Mouse (Mus musculus) thymus, postnatal 4 days (tissue): Measurements from ENCODE around the gene Fbxl13.

ENCODE experiments used
- DNase-seq: peaks from one replicate; pipeline ENCODE4 v3.0.0; 2021

Fbxl13 gene

DNA sequence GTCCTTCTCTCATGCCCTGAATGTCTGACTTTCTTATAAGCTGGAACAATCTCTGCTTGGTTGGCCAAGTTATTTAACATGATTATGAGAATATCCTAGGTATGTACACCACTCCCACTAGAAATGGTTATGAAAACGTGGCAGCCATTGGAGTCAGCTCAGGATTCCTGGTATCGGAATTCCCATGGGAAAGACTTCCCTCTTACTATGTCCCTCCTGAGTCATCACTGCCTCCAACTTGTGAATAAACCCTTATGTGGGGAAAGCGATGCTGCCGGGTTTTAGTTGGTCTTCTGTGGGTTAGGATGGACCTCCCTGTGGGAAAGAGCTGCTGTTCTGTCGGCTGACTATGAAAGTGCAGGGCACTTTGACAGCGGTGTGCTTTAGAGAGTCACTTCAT lies 163.9 kb downstream of the Fbxl13 start:
- no peak for DNase-seq

- DNase-seq: no peak
Observed at GRCm38 (mm10) chr5:21479746-21480145, 165.7 kb downstream of the Fbxl13 start.

GRCm38 (mm10) chr5:21478428-21478827 lies 167.0 kb downstream of the Fbxl13 start:
- no peak for DNase-seq

- DNase-seq: no peak
Observed at GRCm38 (mm10) chr5:21468100-21468499, 177.3 kb downstream of the Fbxl13 start.

- DNase-seq: no peak
Observed at GRCm38 (mm10) chr5:21467387-21467786, 178.0 kb downstream of the Fbxl13 start.

GRCm38 (mm10) chr5:21440833-21441530 lies 204.5 kb downstream of the Fbxl13 start:
- no peak for DNase-seq

DNA sequence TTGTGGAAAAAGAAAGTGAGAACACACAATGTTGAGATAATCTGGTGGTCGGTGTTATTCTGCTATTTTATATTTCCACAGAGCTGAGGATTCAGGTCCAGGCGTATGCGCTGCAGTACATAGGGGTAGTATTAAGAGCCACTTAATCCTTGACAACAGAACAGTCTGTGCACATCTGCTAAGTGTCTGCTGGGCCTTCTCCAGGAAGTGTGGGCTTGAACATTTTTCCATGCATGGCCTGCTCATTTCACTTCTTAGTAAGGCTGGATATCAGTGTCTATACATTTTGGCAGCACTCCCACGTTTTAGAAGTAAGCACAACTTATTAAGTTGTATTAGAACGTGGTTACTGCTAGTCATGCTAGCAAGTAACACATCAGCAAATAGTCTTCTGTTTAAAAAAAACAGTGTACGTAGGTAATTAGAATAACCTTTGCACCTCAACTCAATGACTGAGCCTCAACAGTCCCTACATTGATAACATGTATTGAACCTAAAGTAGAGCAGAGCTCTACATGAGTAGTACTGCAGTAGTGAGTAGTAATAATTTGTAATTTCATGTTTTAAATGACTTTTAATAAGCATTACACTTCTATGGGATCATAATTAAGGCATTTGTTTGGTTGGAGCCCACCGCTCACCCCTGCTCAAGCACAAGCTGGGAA lies 205.9 kb downstream of the Fbxl13 start:
- DNase-seq: no peak

DNA sequence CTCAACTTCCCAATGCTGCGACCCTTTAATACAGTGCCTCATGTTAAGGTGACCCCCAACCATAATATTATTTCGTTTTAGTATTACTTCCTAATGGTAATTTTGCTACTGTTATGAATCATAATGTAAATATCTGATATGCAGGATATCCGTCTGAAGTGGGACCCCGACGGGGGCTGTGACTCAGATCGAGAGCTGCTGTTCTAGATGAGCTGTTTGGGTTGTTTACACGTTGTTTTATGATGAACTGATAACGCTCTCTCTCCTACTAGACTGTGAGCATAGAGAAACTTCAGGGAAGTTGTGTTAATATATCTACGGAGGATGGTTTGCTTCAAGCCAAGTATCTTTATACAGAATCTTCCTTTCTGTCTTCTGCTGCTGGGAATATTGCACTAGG lies 207.0 kb downstream of the Fbxl13 start:
- DNase-seq: no peak

GRCm38 (mm10) chr5:21436471-21436975 lies 208.9 kb downstream of the Fbxl13 start:
- DNase-seq: no peak

GRCm38 (mm10) chr5:21434148-21434929 lies 211.1 kb downstream of the Fbxl13 start:
- DNase-seq: no peak
